Mouse (Mus musculus) liver, embryonic 11.5 days (tissue): ENCODE data around the gene Cartpt. TPM values are rescaled to one million over a fixed set of nuclear protein-coding genes. Genes with fewer than 3 reads are reported as not detected.
"Not testable (repeated sequence)": the region's sequence is repeated elsewhere in the genome, so short reads cannot be mapped to it uniquely, and the experiment has no call there.

Experiments used
- ATAC-seq: fragments of 200-750 bp; cut with Nextera tagmentation; replicated peaks from 2 replicates; pipeline ENCODE4 v1.8.0; 2017; ENCODE audit warnings: moderate number of reproducible peaks, mild to moderate bottlenecking, moderate TSS enrichment, moderate library complexity; ENCODE audit not compliant: low FRiP score
- DNase-seq: peaks from one replicate; pipeline ENCODE4 v3.0.0-alpha.2; 2017; ENCODE audit warnings: low spot score
- H3K27ac ChIP-seq: fragments of 300-500 bp; sonication (generic); 2 replicates; pipeline ENCODE4 v1.5.1; 2014; ENCODE audit warnings: mild to moderate bottlenecking, low read depth, low read length, control low read depth
- H3K27me3 ChIP-seq: fragments of 300-500 bp; sonication (generic); replicated peaks from 2 replicates; pipeline ENCODE4 v1.6.1; 2014; ENCODE audit warnings: low read length, mixed read lengths; ENCODE audit not compliant: control insufficient read depth, insufficient read depth
- H3K36me3 ChIP-seq: fragments of 300-500 bp; sonication (generic); 2 replicates; pipeline ENCODE4 v1.6.1; 2014; ENCODE audit warnings: mild to moderate bottlenecking, low read length, moderate library complexity, mixed read lengths; ENCODE audit not compliant: control insufficient read depth, insufficient read depth
- H3K4me1 ChIP-seq: fragments of 300-500 bp; sonication (generic); replicated peaks from 2 replicates; pipeline ENCODE4 v1.6.1; 2014; ENCODE audit warnings: low read length, mixed read lengths; ENCODE audit not compliant: control insufficient read depth, insufficient read depth
- H3K4me2 ChIP-seq: fragments of 300-500 bp; sonication (generic); 2 replicates; pipeline ENCODE4 v1.6.1; 2014; ENCODE audit warnings: mild to moderate bottlenecking, control low read depth, moderate library complexity
- H3K4me3 ChIP-seq: fragments of 300-500 bp; sonication (generic); 2 replicates; pipeline ENCODE4 v1.5.1; 2014; ENCODE audit warnings: low read depth, low read length, control low read depth
- H3K9ac ChIP-seq: fragments of 300-500 bp; sonication (generic); 2 replicates; pipeline ENCODE4 v1.6.1; 2014; ENCODE audit warnings: low read depth, low read length, control low read depth
- H3K9me3 ChIP-seq: fragments of 300-500 bp; sonication (generic); 2 replicates; pipeline ENCODE4 v1.6.1; 2016; ENCODE audit warnings: low read length, inconsistent platforms, mixed read lengths; ENCODE audit not compliant: control insufficient read depth
- WGBS: fragments of 180-500 bp; shearing (Covaris S2); extraction: QIAGEN DNeasy Blood & Tissue Kit; methylation state at CpG from one replicate; pipeline ENCODE4 v1.1.7; 2014; 5-methylcytosine and 5-hydroxymethylcytosine counted together
- polyA plus RNA-seq: library from polyadenylated mRNA; unstranded; fragments of >200 nt; fragmentation: Nextera tagmentation; extraction: Ambion mirVana; gene quantifications from 2 replicates; pipeline ENCODE4 v1.2.1, GENCODE M21; 2014

The Cartpt gene
- polyA plus RNA-seq, 1 experiment from 2014 or later, result 0.27 TPM

GRCm38 (mm10) chr13:99868438-99868837 is 32.5 kb downstream of the Cartpt start:
- Histone ChIP-seq H3K4me1 (no peaks in the 10 kb centered on the region), H3K4me3 (no peak overlapping the region), H3K9ac (no peak overlapping the region), H3K27me3 (no peaks in the 10 kb centered on the region), H3K27ac (no peak overlapping the region), H3K4me2 (no peak overlapping the region), H3K9me3 (no peaks in the 10 kb centered on the region), H3K36me3 (no peaks in the 10 kb centered on the region)
- DNase-seq (no peak), ATAC-seq (no peak)
- 85% methylated on average over 6 of the region's 6 CpGs for WGBS

- Histone ChIP-seq H3K4me1 (no peaks in the 10 kb centered on the region), H3K9me3 (no peaks in the 10 kb centered on the region), H3K4me2 (no peak overlapping the region), H3K9ac (no peak overlapping the region), H3K27me3 (no peaks in the 10 kb centered on the region), H3K36me3 (no peaks in the 10 kb centered on the region), H3K4me3 (no peak overlapping the region), H3K27ac (no peak overlapping the region)
- DNase-seq, result no peak
- 63% methylated on average over 5 of the region's 5 CpGs for WGBS
- no peak for ATAC-seq
Observed at GRCm38 (mm10) chr13:99864331-99864730, 36.6 kb downstream of the Cartpt start.

- peak; percentile 14 for DNase-seq
- no peak overlapping the region for H3K9ac ChIP-seq
- no peak overlapping the region for H3K27ac ChIP-seq
- no peak for ATAC-seq
- no peaks in the 10 kb centered on the region for H3K27me3 ChIP-seq
- no peaks in the 10 kb centered on the region for H3K36me3 ChIP-seq
- no peaks in the 10 kb centered on the region for H3K4me1 ChIP-seq
- WGBS, result 84% methylated on average over 3 of the region's 3 CpGs
- H3K4me2 ChIP-seq, result no peak overlapping the region
- no peak overlapping the region for H3K4me3 ChIP-seq
- no peaks in the 10 kb centered on the region for H3K9me3 ChIP-seq
Observed at GRCm38 (mm10) chr13:99860670-99861069, 40.2 kb downstream of the Cartpt start.

GRCm38 (mm10) chr13:99859082-99859481 is 41.8 kb downstream of the Cartpt start:
- no peak overlapping the region for H3K4me3 ChIP-seq
- DNase-seq (peak; percentile 43), ATAC-seq (no peak)
- no peak overlapping the region for H3K4me2 ChIP-seq
- H3K9me3 ChIP-seq, result no peaks in the 10 kb centered on the region
- no peaks in the 10 kb centered on the region for H3K36me3 ChIP-seq
- H3K4me1 ChIP-seq, result no peaks in the 10 kb centered on the region
- WGBS, result 0% methylated on average over 1 of the region's 1 CpGs
- no peak overlapping the region for H3K27ac ChIP-seq
- no peak overlapping the region for H3K9ac ChIP-seq
- H3K27me3 ChIP-seq, result no peaks in the 10 kb centered on the region

GRCm38 (mm10) chr13:99857879-99858278 is 43.0 kb downstream of the Cartpt start:
- no peak overlapping the region for H3K4me3 ChIP-seq
- ATAC-seq (no peak), DNase-seq (peak; percentile 9)
- no peak overlapping the region for H3K27ac ChIP-seq
- H3K4me2 ChIP-seq, result no peak overlapping the region
- no peaks in the 10 kb centered on the region for H3K36me3 ChIP-seq
- no peaks in the 10 kb centered on the region for H3K27me3 ChIP-seq
- H3K4me1 ChIP-seq, result no peaks in the 10 kb centered on the region
- 50% methylated on average over 2 of the region's 2 CpGs for whole genome bisulfite sequencing
- no peak overlapping the region for H3K9ac ChIP-seq
- no peaks in the 10 kb centered on the region for H3K9me3 ChIP-seq

- Histone ChIP-seq H3K27ac (no peak overlapping the region), H3K4me2 (no peak overlapping the region), H3K9ac (no peak overlapping the region), H3K27me3 (no peaks in the 10 kb centered on the region), H3K9me3 (no peaks in the 10 kb centered on the region), H3K4me3 (no peak overlapping the region), H3K36me3 (no peaks in the 10 kb centered on the region), H3K4me1 (no peaks in the 10 kb centered on the region)
- DNase-seq, result peak; percentile 15
- no peak for ATAC-seq
- 68% methylated on average over 9 of the region's 9 CpGs for WGBS
Observed at GRCm38 (mm10) chr13:99857336-99857735, 43.6 kb downstream of the Cartpt start.

- ATAC-seq (no peak), DNase-seq (peak; percentile 16)
- Histone ChIP-seq H3K27ac (no peak overlapping the region), H3K36me3 (no peaks in the 10 kb centered on the region), H3K9ac (no peak overlapping the region), H3K4me1 (no peaks in the 10 kb centered on the region), H3K27me3 (no peaks in the 10 kb centered on the region), H3K4me2 (no peak overlapping the region), H3K4me3 (no peak overlapping the region), H3K9me3 (no peaks in the 10 kb centered on the region)
- WGBS, result 81% methylated on average over 5 of the region's 5 CpGs
Observed at GRCm38 (mm10) chr13:99855229-99855628, 45.7 kb downstream of the Cartpt start.

GRCm38 (mm10) chr13:99853131-99853530 is 47.8 kb downstream of the Cartpt start:
- WGBS, result 73% methylated on average over 2 of the region's 2 CpGs
- no peaks in the 10 kb centered on the region for H3K36me3 ChIP-seq
- no peaks in the 10 kb centered on the region for H3K9me3 ChIP-seq
- no peak overlapping the region for H3K4me3 ChIP-seq
- DNase-seq (no peak), ATAC-seq (no peak)
- H3K9ac ChIP-seq, result no peak overlapping the region
- H3K27ac ChIP-seq, result no peak overlapping the region
- H3K27me3 ChIP-seq, result no peaks in the 10 kb centered on the region
- H3K4me1 ChIP-seq, result no peaks in the 10 kb centered on the region
- H3K4me2 ChIP-seq, result no peak overlapping the region

GRCm38 (mm10) chr13:99852416-99852815 is 48.5 kb downstream of the Cartpt start:
- 75% methylated on average over 3 of the region's 3 CpGs for WGBS
- H3K27ac ChIP-seq, DNase-seq: not testable (repeated sequence)

More at GRCm38 (mm10) chr13:99852416-99852815, 48.5 kb downstream of the Cartpt start:
- H3K27me3 ChIP-seq, H3K36me3 ChIP-seq, H3K4me1 ChIP-seq, H3K9ac ChIP-seq, H3K4me3 ChIP-seq, H3K4me2 ChIP-seq, ATAC-seq, H3K9me3 ChIP-seq: not testable (repeated sequence)
